Mouse (Mus musculus) heart, adult 2 months (tissue): ENCODE measurements around the gene Malrd1. TPM values are rescaled to one million over a fixed set of nuclear protein-coding genes. Genes with fewer than 3 reads are reported as not detected.

Experiments used
- DNase-seq, 2 experiments: peaks; one replicate each; pipeline ENCODE4 v3.0.0; 2021
- H3K27ac ChIP-seq: fragments of 200-600 bp; 2 replicates; pipeline ENCODE4 v1.8.1; 2022
- H3K27me3 ChIP-seq: fragments of 200-500 bp; 2 replicates; pipeline ENCODE4 v1.6.1; 2012; ENCODE audit warnings: mild to moderate bottlenecking, low read length, inconsistent platforms, mixed read lengths; ENCODE audit not compliant: control insufficient read depth, insufficient read depth
- H3K36me3 ChIP-seq: fragments of 200-500 bp; 2 replicates; pipeline ENCODE4 v1.6.1; 2012; ENCODE audit warnings: low read length, inconsistent platforms; ENCODE audit not compliant: control insufficient read depth, insufficient read depth
- H3K4me1 ChIP-seq: fragments of 200-500 bp; 2 replicates; pipeline ENCODE4 v1.6.1; 2011; ENCODE audit warnings: low read length; ENCODE audit not compliant: control insufficient read depth, insufficient read depth
- H3K4me3 ChIP-seq: fragments of 200-600 bp; 2 replicates; pipeline ENCODE4 v1.8.1; 2022
- H3K79me2 ChIP-seq: fragments of 200-500 bp; replicated peaks from 2 replicates; pipeline ENCODE4 v1.6.1; 2012; ENCODE audit warnings: mild to moderate bottlenecking, inconsistent platforms, low read length, moderate library complexity, mixed read lengths; ENCODE audit not compliant: control insufficient read depth, insufficient read depth
- H3K9ac ChIP-seq: fragments of 200-500 bp; 2 replicates; pipeline ENCODE4 v1.6.1; 2012; ENCODE audit warnings: low read depth, mild to moderate bottlenecking, control low read depth, inconsistent platforms, low read length, mixed read lengths
- CTCF ChIP-seq: fragments of 200-600 bp; IDR thresholded peaks from 2 replicates; pipeline ENCODE4 v1.8.1; 2022; ENCODE audit warnings: antibody characterized with exemption, mild to moderate bottlenecking, moderate library complexity
- EP300 ChIP-seq: fragments of 200-500 bp; IDR thresholded peaks from 2 replicates; pipeline ENCODE4 v1.6.1; 2011; ENCODE audit warnings: low read depth, low read length, control low read depth; ENCODE audit not compliant: insufficient read depth
- POLR2A ChIP-seq: fragments of 200-500 bp; IDR thresholded peaks from 2 replicates; pipeline ENCODE4 v1.6.1; 2011; ENCODE audit warnings: mild to moderate bottlenecking, low read depth, low read length, control low read depth; ENCODE audit not compliant: insufficient read depth
- WGBS: fragments of 180-500 bp; shearing (Covaris S2); methylation state at CpG from one replicate; pipeline ENCODE4 v1.1.7; 2018; 5-methylcytosine and 5-hydroxymethylcytosine counted together
- intact Hi-C: fragments of 180-260 bp; cut with DNase I; formaldehyde crosslinking; loops from one replicate; pipeline ENCODE4 v1.15.1; 2025
- polyA plus RNA-seq: library from polyadenylated mRNA; depleted of rRNA; stranded (reverse); fragments of >200 nt; gene quantifications from 2 replicates; pipeline ENCODE4 v1.2.3, GENCODE M21; 2012
- total RNA-seq, 2 experiments: library from RNA; stranded (reverse); gene quantifications; 2 replicates each; pipeline ENCODE4 v1.2.3; 2021

Malrd1 gene
- total and polyA plus RNA-seq, 3 experiments = not detected

DNA sequence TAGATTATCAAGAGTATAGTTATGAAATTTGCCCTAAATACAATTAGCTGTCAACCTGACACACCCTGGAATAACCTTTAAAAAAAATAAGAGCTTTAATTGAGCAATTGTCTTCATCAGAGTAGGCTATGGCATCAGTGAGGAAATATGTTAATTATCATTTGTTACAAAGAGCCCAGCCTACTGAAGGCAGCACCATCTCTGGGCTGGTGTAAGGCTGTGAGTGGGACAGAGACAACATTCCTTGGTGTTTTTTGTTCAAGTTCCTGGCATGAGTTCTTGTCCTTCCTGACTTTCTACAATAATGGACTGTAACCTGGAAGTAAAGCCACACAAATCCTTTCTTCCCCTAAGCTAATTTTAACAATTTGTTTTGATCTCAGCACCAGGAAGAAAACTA is 645.8 kb downstream of the Malrd1 start:
- Histone ChIP-seq H3K36me3 (no peaks in the 10 kb centered on the region), H3K27me3 (no peaks in the 10 kb centered on the region), H3K9ac (no peak overlapping the region), H3K79me2 (no peaks in the 10 kb centered on the region), H3K27ac (no peak overlapping the region), H3K4me1 (no peaks in the 10 kb centered on the region), H3K4me3 (no peak overlapping the region)
- intact Hi-C loops = no loop called here
- TF ChIP-seq EP300 (no peak), POLR2A (no peak), CTCF (no peak)
- no peak for DNase-seq

DNA sequence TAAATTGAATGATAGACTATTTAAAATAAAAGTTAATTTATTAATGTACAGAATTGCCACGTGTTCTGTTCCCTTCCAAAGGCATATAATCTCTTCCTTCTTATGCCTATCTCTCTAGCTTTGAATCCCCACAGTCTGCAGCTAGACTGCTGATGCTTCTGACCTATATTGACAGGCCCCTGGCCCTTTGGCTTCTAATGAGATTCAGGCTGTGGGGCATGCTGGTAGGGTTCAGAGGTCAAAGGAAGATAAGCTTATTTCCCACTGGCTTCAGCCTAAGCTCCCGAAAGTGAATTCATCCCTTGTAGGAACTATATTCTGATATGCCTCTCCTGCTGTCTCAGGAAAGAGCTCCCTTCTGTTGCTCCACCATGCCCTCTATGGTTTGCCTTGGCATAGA is 647.1 kb downstream of the Malrd1 start:
- H3K27me3 ChIP-seq = no peaks in the 10 kb centered on the region
- no peak overlapping the region for H3K9ac ChIP-seq
- no peak for DNase-seq
- H3K4me1 ChIP-seq = no peaks in the 10 kb centered on the region
- H3K27ac ChIP-seq = no peak overlapping the region
- TF ChIP-seq EP300 = no peak
- no peak for TF ChIP-seq POLR2A
- no peak for TF ChIP-seq CTCF
- H3K36me3 ChIP-seq = no peaks in the 10 kb centered on the region
- H3K79me2 ChIP-seq = no peaks in the 10 kb centered on the region
- intact Hi-C loops = no loop called here
- 54% methylated on average over 2 of the region's 2 CpGs for WGBS
- no peak overlapping the region for H3K4me3 ChIP-seq

DNA sequence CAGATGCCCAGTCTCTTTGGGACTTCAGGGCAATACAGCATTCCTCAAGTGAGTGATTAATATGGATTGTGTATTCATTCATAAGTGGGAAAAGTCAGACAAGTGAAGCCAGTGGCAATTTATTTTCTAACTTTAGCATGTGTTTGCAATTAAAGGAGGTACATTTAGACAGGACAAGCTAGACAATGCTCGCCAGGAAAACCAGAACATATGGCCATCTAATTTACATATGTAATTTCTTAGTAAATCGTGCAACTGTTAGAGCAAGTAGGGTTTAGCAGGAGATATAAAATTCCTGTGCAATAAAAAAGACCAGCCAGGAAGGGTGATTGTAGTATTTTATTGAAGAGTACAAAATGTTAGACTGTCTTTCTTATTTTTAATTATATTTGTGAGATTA is 655.9 kb downstream of the Malrd1 start:
- Histone ChIP-seq H3K9ac (no peak overlapping the region), H3K36me3 (no peaks in the 10 kb centered on the region), H3K27ac (no peak overlapping the region), H3K4me1 (no peaks in the 10 kb centered on the region), H3K27me3 (no peaks in the 10 kb centered on the region), H3K79me2 (no peaks in the 10 kb centered on the region), H3K4me3 (no peak overlapping the region)
- WGBS = 70% methylated on average over 2 of the region's 2 CpGs
- intact Hi-C loops = no loop called here
- no peak for TF ChIP-seq CTCF
- TF ChIP-seq POLR2A = no peak
- TF ChIP-seq EP300 = no peak
- no peak for DNase-seq

DNA sequence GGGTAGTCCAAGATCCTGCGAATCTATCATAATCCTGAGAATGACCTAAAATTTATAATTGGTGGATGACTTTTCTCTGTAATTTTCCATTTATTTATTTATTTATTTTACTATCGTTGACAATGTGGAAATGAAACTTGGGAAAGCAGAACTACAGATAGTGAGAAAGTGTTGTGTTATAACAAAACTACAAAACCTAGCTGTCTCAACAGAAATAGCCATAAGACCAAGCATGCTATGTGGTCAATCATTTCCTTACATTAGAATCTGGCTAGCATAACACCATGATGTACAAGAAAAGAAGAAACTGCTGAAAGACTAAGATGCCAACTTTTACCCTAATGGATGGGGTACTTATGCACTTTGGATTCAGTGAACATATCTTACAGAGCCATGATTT is 656.9 kb downstream of the Malrd1 start:
- no peak for DNase-seq
- Histone ChIP-seq H3K4me3 (no peak overlapping the region), H3K27me3 (no peaks in the 10 kb centered on the region), H3K79me2 (no peaks in the 10 kb centered on the region), H3K36me3 (no peaks in the 10 kb centered on the region), H3K4me1 (no peaks in the 10 kb centered on the region), H3K9ac (no peak overlapping the region), H3K27ac (no peak overlapping the region)
- intact Hi-C loops = no loop called here
- 78% methylated on average over 2 of the region's 2 CpGs for WGBS
- TF ChIP-seq CTCF = no peak
- TF ChIP-seq POLR2A = no peak
- no peak for TF ChIP-seq EP300

DNA sequence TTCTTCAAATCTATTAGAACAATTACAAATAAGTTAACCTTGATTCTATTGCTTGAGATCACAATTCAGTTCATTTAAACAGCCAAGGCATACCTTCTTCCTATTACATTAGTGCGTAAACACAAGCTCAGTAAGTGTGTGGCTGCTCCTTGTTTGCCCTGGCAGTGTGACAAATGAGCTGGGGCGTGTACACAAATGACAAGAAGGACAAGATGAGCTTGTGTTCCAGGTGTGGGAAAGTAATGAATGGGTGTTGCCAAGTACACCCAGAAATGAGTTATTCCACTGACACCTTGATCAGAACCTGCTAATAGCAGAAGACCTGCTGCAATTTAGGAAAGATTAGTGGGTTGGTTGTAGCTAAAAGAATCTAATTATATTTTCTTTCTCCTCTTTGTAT is 683.7 kb downstream of the Malrd1 start:
- 63% methylated on average over 2 of the region's 2 CpGs for WGBS
- Histone ChIP-seq H3K4me1 (no peaks in the 10 kb centered on the region), H3K27me3 (no peaks in the 10 kb centered on the region), H3K36me3 (no peaks in the 10 kb centered on the region), H3K4me3 (no peak overlapping the region), H3K27ac (no peak overlapping the region), H3K79me2 (no peaks in the 10 kb centered on the region), H3K9ac (no peak overlapping the region)
- no peak for DNase-seq
- TF ChIP-seq EP300 (no peak), POLR2A (no peak), CTCF (no peak)
- intact Hi-C loops = no loop called here

DNA sequence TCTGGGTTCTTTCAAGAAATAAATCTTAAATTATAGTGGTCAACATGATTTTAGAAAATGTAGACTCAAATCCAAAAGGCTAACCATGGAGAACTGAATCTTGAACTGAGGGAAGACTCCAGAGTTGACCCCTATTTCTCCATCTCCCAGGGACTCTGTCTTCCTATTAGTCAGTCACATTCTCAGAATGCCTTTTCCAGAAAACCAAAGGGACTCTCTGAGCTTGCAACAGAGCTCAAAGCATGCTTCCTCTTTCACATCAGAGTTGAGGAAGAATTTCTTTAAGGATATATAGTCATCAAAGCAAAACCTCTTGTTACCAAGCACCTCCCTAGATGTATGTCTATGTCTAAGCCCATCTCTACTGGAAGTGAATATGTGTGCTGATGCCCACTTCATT is 686.5 kb downstream of the Malrd1 start:
- TF ChIP-seq CTCF (no peak), EP300 (no peak), POLR2A (no peak)

More for the DNA sequence above, 686.5 kb downstream of the Malrd1 start:
- no peaks in the 10 kb centered on the region for H3K79me2 ChIP-seq
- no peak overlapping the region for H3K9ac ChIP-seq
- DNase-seq = no peak
- H3K4me3 ChIP-seq = no peak overlapping the region
- intact Hi-C loops = no loop called here
- H3K4me1 ChIP-seq = no peaks in the 10 kb centered on the region
- no peak overlapping the region for H3K27ac ChIP-seq
- no peaks in the 10 kb centered on the region for H3K36me3 ChIP-seq
- H3K27me3 ChIP-seq = no peaks in the 10 kb centered on the region
